Mouse (Mus musculus): ENCODE data around the gene Gpr155. TPM values are rescaled to one million over a fixed set of nuclear protein-coding genes. Genes with fewer than 3 reads are reported as not detected.

Gene Gpr155
- polyA plus RNA-seq, 1 experiment = 1.8 TPM

DNA sequence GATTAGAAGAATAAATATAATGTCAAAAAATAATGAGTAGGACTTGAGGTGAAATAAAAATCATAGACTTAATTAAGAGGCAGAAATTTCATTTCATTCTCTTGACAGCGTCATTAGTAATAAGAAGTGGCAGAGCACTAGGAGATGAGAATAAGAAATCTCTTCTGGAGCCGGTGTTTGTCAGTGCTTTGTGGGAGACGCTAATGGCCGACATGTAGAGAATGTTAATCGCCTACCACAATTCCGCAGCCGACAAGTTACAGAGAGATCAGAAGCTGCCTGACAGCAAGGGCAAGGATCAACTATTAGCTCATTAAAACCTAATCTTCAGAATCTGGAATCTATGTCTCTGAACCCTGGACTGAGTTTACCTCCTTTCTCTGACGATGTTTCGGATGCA is 38.6 kb downstream of the Gpr155 start:
- Histone ChIP-seq H3K36me3 (ENCODE audit: control insufficient read depth, insufficient read depth, low read length, poor library complexity, severe bottlenecking) (no peaks in the 10 kb centered on the region), H3K9me3 (replicated peaks; ENCODE audit: control insufficient read depth, insufficient read depth, low read length, poor library complexity, severe bottlenecking) (no peaks in the 10 kb centered on the region), H3K27ac (ENCODE audit: insufficient read depth, low read length) (no peak overlapping the region), H3K4me1 (ENCODE audit: control insufficient read depth, insufficient read depth, low read length) (no peaks in the 10 kb centered on the region), H3K9ac (ENCODE audit: low read depth, poor library complexity, severe bottlenecking) (no peak overlapping the region), H3K27me3 (ENCODE audit: control insufficient read depth, insufficient read depth, low read length, poor library complexity, severe bottlenecking) (no peaks in the 10 kb centered on the region), H3K4me3 (ENCODE audit: low read depth, low read length) (no peak overlapping the region)
- TF ChIP-seq EP300 (IDR thresholded peaks at IDR 0.05; ENCODE audit: insufficient read depth, low read depth, low read length) = no peak
- no peak for TF ChIP-seq CTCF (IDR thresholded peaks at IDR 0.05; ENCODE audit: low read depth, low read length)
- TF ChIP-seq POLR2A (IDR thresholded peaks at IDR 0.05; ENCODE audit: insufficient read depth, low read length) = no peak

DNA sequence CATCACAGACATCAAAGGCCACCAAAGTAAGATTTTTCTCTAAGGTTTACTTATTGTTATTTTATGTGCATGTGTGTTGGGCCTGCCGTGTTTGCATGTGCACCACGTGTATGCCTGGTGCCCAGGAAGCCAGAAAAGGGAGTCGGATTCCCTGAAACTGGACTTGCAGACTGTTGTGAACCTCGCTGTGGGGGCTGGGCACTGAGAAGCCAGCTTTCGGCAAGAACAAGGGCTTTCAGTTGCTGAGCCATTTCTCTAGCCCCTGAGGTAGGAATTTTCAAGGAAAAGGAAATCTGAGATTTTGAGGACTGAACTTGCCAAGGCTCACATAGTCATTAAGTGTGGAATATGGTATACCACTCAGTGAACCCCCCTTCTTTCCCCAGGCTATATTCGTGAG is 39.2 kb downstream of the Gpr155 start:
- H3K9me3 ChIP-seq (replicated peaks; ENCODE audit: control insufficient read depth, insufficient read depth, low read length, poor library complexity, severe bottlenecking) = no peaks in the 10 kb centered on the region
- no peak overlapping the region for H3K27ac ChIP-seq (ENCODE audit: insufficient read depth, low read length)
- no peak for TF ChIP-seq EP300 (IDR thresholded peaks at IDR 0.05; ENCODE audit: insufficient read depth, low read depth, low read length)
- TF ChIP-seq POLR2A (IDR thresholded peaks at IDR 0.05; ENCODE audit: insufficient read depth, low read length) = no peak
- no peak overlapping the region for H3K4me3 ChIP-seq (ENCODE audit: low read depth, low read length)
- no peaks in the 10 kb centered on the region for H3K36me3 ChIP-seq (ENCODE audit: control insufficient read depth, insufficient read depth, low read length, poor library complexity, severe bottlenecking)
- H3K9ac ChIP-seq (ENCODE audit: low read depth, poor library complexity, severe bottlenecking) = no peak overlapping the region
- H3K4me1 ChIP-seq (ENCODE audit: control insufficient read depth, insufficient read depth, low read length) = no peaks in the 10 kb centered on the region
- no peaks in the 10 kb centered on the region for H3K27me3 ChIP-seq (ENCODE audit: control insufficient read depth, insufficient read depth, low read length, poor library complexity, severe bottlenecking)

DNA sequence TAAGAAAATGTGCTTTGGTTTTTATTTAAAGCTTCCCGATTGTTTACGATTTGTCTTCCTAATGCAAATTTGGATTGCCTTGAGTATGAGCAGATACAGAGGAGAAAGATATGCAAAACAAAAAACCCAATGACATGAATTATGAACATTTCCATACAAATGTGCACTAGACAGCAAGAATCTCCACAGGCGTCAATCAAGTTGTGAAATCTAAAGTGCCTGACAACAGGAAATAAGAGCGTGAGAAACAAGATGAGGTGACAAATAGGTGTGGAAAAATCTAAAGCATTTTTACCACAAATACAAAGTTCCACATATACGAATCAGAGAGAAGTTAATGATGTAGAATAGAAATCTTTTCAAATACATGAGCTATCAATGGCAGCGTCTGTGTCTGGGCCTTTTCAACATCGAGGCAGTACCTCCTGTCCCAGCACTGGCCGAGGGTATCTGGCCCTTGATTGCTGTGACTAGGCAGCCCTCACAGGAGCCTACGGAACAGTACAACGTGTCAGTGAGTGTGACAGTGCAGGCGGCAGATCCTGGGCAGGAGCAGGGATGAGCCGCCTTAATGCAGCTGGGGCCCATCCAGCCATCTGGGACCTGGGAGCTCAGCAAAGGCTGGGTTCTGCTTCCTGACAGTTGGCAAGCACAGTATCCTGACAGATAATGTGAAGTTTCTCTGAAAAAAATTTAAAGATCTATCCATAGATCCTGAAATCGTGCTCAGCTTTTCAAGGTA is 39.9 kb downstream of the Gpr155 start:
- Histone ChIP-seq H3K4me3 (ENCODE audit: low read depth, low read length) (no peak overlapping the region), H3K27me3 (ENCODE audit: control insufficient read depth, insufficient read depth, low read length, poor library complexity, severe bottlenecking) (no peaks in the 10 kb centered on the region), H3K9ac (ENCODE audit: low read depth, poor library complexity, severe bottlenecking) (no peak overlapping the region), H3K4me1 (ENCODE audit: control insufficient read depth, insufficient read depth, low read length) (no peaks in the 10 kb centered on the region), H3K27ac (ENCODE audit: insufficient read depth, low read length) (no peak overlapping the region), H3K9me3 (replicated peaks; ENCODE audit: control insufficient read depth, insufficient read depth, low read length, poor library complexity, severe bottlenecking) (no peaks in the 10 kb centered on the region), H3K36me3 (ENCODE audit: control insufficient read depth, insufficient read depth, low read length, poor library complexity, severe bottlenecking) (no peaks in the 10 kb centered on the region)
- no peak for TF ChIP-seq POLR2A (IDR thresholded peaks at IDR 0.05; ENCODE audit: insufficient read depth, low read length)
- TF ChIP-seq CTCF (IDR thresholded peaks at IDR 0.05; ENCODE audit: low read depth, low read length) = no peak
- no peak for TF ChIP-seq EP300 (IDR thresholded peaks at IDR 0.05; ENCODE audit: insufficient read depth, low read depth, low read length)

DNA sequence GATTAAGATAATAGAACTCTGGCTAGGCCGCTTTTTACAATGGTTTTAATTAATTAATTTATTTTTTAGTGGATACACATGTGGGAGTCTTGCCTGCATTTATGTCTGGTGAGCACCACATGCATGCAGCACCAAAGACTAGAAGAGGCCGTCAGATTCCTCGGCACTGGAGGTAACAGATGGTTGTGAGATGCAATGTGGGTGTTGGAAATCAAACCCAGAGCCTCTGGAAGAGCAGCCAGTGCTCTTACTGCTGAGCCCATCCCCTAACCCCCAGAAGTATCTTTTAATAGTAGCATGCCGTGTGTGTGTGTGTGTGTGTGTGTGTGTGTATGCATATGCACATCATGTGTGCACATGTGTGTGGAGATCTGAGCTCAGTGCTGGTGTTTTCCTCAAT is 41.2 kb downstream of the Gpr155 start:
- TF ChIP-seq EP300 (IDR thresholded peaks at IDR 0.05; ENCODE audit: insufficient read depth, low read depth, low read length) (no peak), POLR2A (IDR thresholded peaks at IDR 0.05; ENCODE audit: insufficient read depth, low read length) (no peak), CTCF (IDR thresholded peaks at IDR 0.05; ENCODE audit: low read depth, low read length) (no peak)
- no peak overlapping the region for H3K9ac ChIP-seq (ENCODE audit: low read depth, poor library complexity, severe bottlenecking)
- no peaks in the 10 kb centered on the region for H3K36me3 ChIP-seq (ENCODE audit: control insufficient read depth, insufficient read depth, low read length, poor library complexity, severe bottlenecking)
- no peak overlapping the region for H3K27ac ChIP-seq (ENCODE audit: insufficient read depth, low read length)
- no peaks in the 10 kb centered on the region for H3K27me3 ChIP-seq (ENCODE audit: control insufficient read depth, insufficient read depth, low read length, poor library complexity, severe bottlenecking)
- H3K4me1 ChIP-seq (ENCODE audit: control insufficient read depth, insufficient read depth, low read length) = no peaks in the 10 kb centered on the region
- H3K9me3 ChIP-seq (replicated peaks; ENCODE audit: control insufficient read depth, insufficient read depth, low read length, poor library complexity, severe bottlenecking) = no peaks in the 10 kb centered on the region
- no peak overlapping the region for H3K4me3 ChIP-seq (ENCODE audit: low read depth, low read length)

DNA sequence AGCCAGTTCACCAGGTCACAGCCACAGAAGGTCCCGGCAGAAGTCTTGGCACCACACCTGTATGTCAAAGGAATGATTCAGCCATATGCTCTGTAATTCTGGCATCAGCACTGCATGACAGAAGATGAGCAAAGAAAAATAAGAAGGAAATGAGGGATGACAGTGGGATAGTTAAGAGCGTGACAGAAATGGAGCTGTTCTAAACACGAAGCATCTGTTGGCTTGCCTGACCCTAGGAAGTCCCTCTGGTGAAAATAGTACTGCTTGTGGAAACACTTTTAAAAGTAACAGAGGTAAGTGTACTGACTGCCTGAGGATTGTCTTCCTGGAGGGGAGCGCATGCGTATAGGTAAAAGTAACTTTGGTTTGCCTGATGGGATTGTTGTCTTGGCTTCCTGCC is 42.7 kb downstream of the Gpr155 start:
- Histone ChIP-seq H3K27ac (ENCODE audit: insufficient read depth, low read length) (no peak overlapping the region), H3K9me3 (replicated peaks; ENCODE audit: control insufficient read depth, insufficient read depth, low read length, poor library complexity, severe bottlenecking) (no peaks in the 10 kb centered on the region), H3K4me3 (ENCODE audit: low read depth, low read length) (no peak overlapping the region), H3K9ac (ENCODE audit: low read depth, poor library complexity, severe bottlenecking) (no peak overlapping the region), H3K4me1 (ENCODE audit: control insufficient read depth, insufficient read depth, low read length) (no peaks in the 10 kb centered on the region), H3K36me3 (ENCODE audit: control insufficient read depth, insufficient read depth, low read length, poor library complexity, severe bottlenecking) (no peaks in the 10 kb centered on the region), H3K27me3 (ENCODE audit: control insufficient read depth, insufficient read depth, low read length, poor library complexity, severe bottlenecking) (no peaks in the 10 kb centered on the region)
- TF ChIP-seq CTCF (IDR thresholded peaks at IDR 0.05; ENCODE audit: low read depth, low read length) (no peak), POLR2A (IDR thresholded peaks at IDR 0.05; ENCODE audit: insufficient read depth, low read length) (no peak), EP300 (IDR thresholded peaks at IDR 0.05; ENCODE audit: insufficient read depth, low read depth, low read length) (no peak)

DNA sequence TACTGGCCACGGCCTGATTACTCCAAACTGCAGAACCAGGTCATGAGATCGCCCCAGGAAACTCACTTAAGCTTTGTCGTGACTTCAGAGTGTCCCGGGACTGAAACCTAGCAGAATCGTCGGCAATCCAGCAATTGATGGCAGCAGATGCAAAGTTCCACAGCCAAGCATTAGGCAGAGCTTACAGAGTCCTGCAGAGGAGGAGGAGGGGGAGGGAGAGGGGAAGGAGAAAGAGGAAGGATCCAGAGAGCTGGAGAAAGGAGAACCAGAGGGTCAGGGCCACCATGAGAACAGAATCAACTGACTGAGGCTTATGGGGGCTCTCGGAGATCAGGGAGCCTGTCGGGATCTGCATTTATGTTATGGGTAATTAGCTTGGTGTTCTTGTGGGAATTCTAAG is 48.0 kb downstream of the Gpr155 start:
- H3K4me3 ChIP-seq (ENCODE audit: low read depth, low read length) = no peak overlapping the region
- no peaks in the 10 kb centered on the region for H3K4me1 ChIP-seq (ENCODE audit: control insufficient read depth, insufficient read depth, low read length)
- H3K27ac ChIP-seq (ENCODE audit: insufficient read depth, low read length) = no peak overlapping the region
- no peaks in the 10 kb centered on the region for H3K9me3 ChIP-seq (replicated peaks; ENCODE audit: control insufficient read depth, insufficient read depth, low read length, poor library complexity, severe bottlenecking)
- no peak overlapping the region for H3K9ac ChIP-seq (ENCODE audit: low read depth, poor library complexity, severe bottlenecking)
- H3K27me3 ChIP-seq (ENCODE audit: control insufficient read depth, insufficient read depth, low read length, poor library complexity, severe bottlenecking) = no peaks in the 10 kb centered on the region
- TF ChIP-seq POLR2A (IDR thresholded peaks at IDR 0.05; ENCODE audit: insufficient read depth, low read length) = no peak
- TF ChIP-seq EP300 (IDR thresholded peaks at IDR 0.05; ENCODE audit: insufficient read depth, low read depth, low read length) = no peak
- no peak for TF ChIP-seq CTCF (IDR thresholded peaks at IDR 0.05; ENCODE audit: low read depth, low read length)
- no peaks in the 10 kb centered on the region for H3K36me3 ChIP-seq (ENCODE audit: control insufficient read depth, insufficient read depth, low read length, poor library complexity, severe bottlenecking)

All from ES-Bruce4 (cell line).